Mouse (Mus musculus) layer of hippocampus, adult 11-12 months (tissue): ENCODE data around the gene Slc10a6.
A peak's percentile ranks its signal among the peaks of the same experiment; 100 is the strongest.

Experiments
- DNase-seq: peaks from one replicate; pipeline ENCODE4 v3.0.0; 2022; ENCODE audit warnings: low spot score

Gene Slc10a6

DNA sequence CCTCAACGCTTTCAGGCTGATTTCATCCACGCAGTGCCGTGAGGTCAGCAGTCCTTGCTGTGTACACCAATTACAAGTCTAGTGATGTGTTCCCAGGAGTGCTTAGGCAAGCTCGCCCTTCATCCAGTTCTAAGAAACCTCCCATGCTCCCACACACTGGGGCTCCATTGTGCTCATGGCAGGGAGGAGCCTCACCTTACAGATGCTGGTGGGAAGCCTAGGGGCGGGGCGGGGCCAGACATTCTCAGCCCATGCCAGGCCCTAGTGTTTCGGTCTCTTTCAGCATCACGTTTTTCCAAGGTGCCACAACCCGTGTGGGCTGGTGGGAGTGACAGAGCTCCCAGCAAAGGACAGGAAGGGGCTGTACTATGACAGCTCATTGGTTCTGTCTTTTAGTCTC is 12.0 kb downstream of the Slc10a6 start:
- DNase-seq: no peak

GRCm38 (mm10) chr5:103614356-103614755 is 14.8 kb downstream of the Slc10a6 start:
- no peak for DNase-seq

GRCm38 (mm10) chr5:103612316-103612715 is 16.9 kb downstream of the Slc10a6 start:
- DNase-seq: no peak

DNA sequence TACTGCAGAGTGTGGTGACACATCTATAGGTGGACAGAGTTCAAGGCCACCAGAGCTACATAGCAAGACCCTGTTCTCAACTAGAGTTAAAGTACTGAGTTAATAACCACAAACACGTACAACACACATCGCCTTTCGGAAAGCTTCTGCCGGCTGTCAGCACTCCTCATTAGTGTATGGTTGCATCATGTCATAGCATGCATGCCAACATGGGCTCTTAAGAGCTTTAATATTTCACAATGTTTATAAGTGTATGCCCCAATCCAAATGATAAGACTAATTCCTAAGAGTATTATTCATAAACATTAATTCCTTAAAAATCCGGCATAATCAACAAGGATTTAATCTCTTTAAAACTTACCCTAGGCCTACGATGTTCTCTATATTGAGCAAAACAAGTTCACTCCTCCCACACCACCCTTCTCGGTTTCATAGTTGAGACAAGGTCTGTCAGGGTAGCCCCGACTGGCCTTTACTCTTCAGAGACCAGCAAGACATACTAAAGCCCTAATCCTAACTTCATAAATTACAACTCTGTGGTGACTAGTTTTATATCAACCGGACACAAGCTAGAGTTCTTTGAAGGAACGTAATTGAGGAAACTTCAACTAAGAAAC is 18.2 kb downstream of the Slc10a6 start:
- DNase-seq: no peak

- no peak for DNase-seq
Measured at GRCm38 (mm10) chr5:103610148-103610547, 19.1 kb downstream of the Slc10a6 start.

- DNase-seq: no peak
Measured at GRCm38 (mm10) chr5:103605707-103606106, 23.5 kb downstream of the Slc10a6 start.

- no peak for DNase-seq
Measured at GRCm38 (mm10) chr5:103603115-103603893, 25.9 kb downstream of the Slc10a6 start.

- no peak for DNase-seq
Measured at GRCm38 (mm10) chr5:103598881-103599280, 30.3 kb downstream of the Slc10a6 start.

GRCm38 (mm10) chr5:103598264-103598663 is 30.9 kb downstream of the Slc10a6 start:
- DNase-seq: no peak

- DNase-seq: no peak
Measured at GRCm38 (mm10) chr5:103597604-103598003, 31.6 kb downstream of the Slc10a6 start.

GRCm38 (mm10) chr5:103596467-103597146 is 32.6 kb downstream of the Slc10a6 start:
- DNase-seq: no peak

DNA sequence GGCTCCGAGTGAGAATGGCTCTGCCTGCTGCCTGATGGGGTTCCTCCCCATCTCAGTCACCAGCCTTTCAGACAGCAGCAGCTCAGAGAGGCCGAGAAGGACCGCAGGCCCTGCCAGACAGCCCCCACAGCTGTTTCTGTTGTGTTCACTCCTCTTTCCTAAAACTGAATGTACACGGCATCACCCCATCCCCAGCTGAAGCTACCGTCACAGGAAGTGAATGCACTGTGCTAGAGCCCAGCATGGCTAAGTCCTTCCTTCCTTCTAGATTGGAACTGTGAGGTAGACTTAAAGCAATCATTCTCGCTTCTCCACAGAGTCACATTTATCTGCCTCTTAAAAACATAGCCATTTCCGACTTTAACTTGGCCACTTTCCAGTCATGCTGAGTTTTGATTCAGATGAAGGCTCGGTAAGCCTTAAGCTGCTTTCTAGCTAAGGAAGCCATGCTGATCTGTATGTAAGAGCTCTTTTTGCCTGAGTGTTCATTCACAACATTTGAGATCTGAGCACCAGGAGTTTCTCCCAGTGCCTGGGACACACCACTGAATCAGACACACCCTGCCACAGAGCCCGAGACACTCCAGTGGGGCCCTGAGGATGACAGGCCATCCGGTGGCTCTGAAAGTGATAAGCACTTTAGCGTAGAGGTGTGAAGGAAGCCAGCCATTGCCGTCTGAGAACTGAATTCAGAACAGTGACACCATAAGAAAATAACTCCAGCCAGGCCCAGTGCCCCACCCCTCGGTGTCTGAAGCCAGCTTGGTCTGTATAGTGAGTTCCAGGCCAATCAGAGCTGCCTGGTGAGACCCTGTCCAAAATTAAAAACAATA is 33.6 kb downstream of the Slc10a6 start:
- DNase-seq: no peak

DNA sequence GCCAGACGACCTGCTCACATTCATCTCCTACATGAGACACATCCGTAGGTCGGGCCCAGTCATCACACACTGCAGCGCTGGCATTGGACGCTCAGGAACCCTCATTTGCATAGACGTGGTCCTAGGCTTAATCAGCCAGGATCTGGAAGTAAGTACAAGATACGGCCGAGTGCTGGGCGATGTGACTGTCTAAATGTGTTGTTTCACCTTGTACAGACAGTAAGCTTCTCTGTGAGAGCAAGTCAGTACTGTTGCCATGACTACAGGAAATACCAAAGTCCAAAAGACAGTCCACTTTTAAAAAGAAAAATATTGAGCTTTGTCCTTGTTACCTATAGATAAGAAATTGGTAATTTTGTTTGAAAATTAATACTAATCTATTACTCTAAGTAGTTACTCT is 35.6 kb downstream of the Slc10a6 start:
- DNase-seq: no peak

- DNase-seq: peak; percentile 11
Measured at GRCm38 (mm10) chr5:103592706-103593105, 36.5 kb downstream of the Slc10a6 start.

DNA sequence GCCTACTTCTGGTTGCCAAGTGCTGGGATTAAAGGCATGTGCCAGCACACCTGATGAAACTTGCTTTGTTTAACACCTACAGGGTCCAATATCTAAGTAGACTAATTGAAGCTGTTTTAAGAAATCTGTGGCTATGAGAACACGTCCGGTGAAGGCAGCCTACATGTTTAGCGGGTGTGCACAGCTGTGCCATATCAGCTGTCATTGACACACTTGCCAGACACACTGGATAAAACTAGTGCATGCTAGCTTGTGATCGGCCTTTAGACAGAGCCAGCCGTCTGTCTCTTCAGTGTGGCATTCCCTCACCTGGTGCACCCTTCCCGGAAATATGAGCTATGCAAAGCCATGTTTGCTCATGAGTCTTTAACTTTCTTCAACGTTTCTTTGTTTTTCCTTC is 37.4 kb downstream of the Slc10a6 start:
- no peak for DNase-seq

- DNase-seq: no peak
Measured at GRCm38 (mm10) chr5:103587219-103587618, 42.0 kb downstream of the Slc10a6 start.

DNA sequence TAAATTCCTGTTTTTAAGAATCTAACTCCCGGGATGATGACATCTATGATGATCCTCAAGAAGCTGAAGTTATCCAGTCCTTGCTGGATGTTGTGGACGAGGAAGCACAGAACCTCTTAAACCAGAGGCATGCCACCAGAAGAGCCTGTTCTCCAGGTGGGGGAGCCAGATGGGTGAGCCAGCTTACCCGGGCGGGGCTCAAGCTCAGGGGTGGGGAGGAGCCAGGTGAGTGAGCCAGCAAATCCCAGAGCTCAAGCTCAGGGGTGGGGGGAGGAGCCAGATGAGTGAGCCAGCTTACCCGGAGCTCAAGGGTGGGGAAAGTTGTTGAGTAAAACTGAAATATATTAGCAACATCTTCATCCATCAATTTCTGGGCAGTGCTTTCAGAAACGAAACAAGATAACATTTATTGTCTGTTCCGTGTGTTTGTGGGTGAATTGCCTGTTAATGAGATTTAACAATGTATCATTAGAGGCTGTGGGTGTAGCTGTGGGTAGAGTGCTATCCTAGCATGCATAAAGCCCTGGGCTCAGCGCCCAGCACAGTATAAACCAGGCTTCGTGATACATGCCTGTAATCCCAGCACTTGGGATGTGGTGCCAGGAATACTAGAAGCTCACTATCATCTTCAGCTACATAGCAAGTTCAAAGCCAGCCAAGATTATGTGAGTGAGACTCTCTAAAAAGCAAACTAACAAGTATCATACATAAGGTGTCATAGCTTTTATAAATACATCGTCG is 49.4 kb downstream of the Slc10a6 start:
- DNase-seq: no peak

- no peak for DNase-seq
Measured at GRCm38 (mm10) chr5:103569446-103569845, 59.8 kb downstream of the Slc10a6 start.

DNA sequence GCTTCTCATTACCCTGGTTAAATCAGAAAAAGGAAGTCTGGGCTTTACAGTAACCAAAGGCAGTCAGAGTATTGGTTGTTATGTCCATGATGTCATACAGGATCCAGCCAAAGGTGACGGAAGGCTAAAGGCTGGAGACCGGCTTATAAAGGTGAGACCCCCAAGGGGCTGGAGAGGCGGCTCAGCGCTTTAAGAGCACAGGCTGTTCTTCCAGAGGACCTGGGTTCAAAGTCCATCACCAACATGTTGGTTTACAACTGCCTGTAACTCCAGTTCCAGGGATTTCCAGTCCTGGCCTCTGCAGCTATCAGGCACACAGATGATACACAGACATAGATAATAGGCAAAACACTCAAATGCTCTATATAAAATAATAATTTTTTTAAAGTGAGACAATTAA is 61.2 kb downstream of the Slc10a6 start:
- no peak for DNase-seq

DNA sequence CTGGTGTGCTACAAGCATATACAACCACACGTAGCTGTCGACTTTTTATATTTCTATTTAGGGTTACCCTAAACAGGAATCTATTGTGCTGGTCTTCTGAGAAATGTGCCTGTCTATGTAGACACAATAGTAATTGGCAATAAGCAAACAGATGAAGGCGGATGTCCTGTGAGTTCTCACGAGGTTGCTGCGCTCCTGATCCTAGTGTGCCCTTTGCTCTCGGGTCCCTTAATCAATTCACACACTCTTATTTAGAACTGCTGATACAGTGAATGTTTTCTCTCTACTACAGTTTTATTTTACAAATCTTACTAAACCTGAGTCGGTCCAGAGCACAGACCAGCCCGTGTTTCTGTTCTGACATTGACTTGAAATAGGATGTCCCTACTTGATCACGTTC is 68.7 kb downstream of the Slc10a6 start:
- no peak for DNase-seq
